19 mouse cellular contexts compared by ENCODE assay signal in genomic region chr12:15961834-15962233, GRCm38 (mm10).
"Had no signal": no experiment of that assay in that cellular context is flagged by ENCODE, and none has a peak within 500 bp of the region (broad histone marks: within the 10 kb centered on the region; RNA-seq: fewer than 3 reads in every experiment).

No protein-coding gene starts in this region.

- DNase-seq: kidney, adult 18-20 months; kidney, adult 9 months; kidney, postnatal 14 days; kidney, postnatal 4 days; liver, postnatal 0 days; lung, embryonic 14.5 days; thymus, adult 2 months; thymus, postnatal 25 days had no signal

- H3K9ac ChIP-seq: limb, embryonic 13.5 days; liver, embryonic 14.5 days; liver, postnatal 0 days; lung, embryonic 14.5 days; midbrain, embryonic 13.5 days; neural tube, embryonic 12.5 days; neural tube, embryonic 15.5 days had no signal

- H3K9me3 ChIP-seq: limb, embryonic 10.5 days; limb, embryonic 13.5 days; midbrain, embryonic 13.5 days; neural tube, embryonic 12.5 days; neural tube, embryonic 15.5 days had no signal

- H3K4me3 ChIP-seq: limb, embryonic 10.5 days; limb, embryonic 13.5 days; midbrain, embryonic 13.5 days; neural tube, embryonic 12.5 days; neural tube, embryonic 15.5 days had no signal

- H3K36me3 ChIP-seq: limb, embryonic 10.5 days; limb, embryonic 13.5 days; midbrain, embryonic 13.5 days; neural tube, embryonic 12.5 days; neural tube, embryonic 15.5 days had no signal

- ATAC-seq: inflammation-experienced regulatory T-cells, adult 6 months; intestine, embryonic 16.5 days; liver, postnatal 0 days; lung, postnatal 0 days; midbrain, embryonic 13.5 days; midbrain, embryonic 16.5 days had no signal

- H3K4me2 ChIP-seq: limb, embryonic 13.5 days; lung, embryonic 14.5 days; midbrain, embryonic 13.5 days; neural tube, embryonic 12.5 days; neural tube, embryonic 15.5 days had no signal

- H3K27ac ChIP-seq: limb, embryonic 10.5 days; limb, embryonic 13.5 days; liver, embryonic 14.5 days; macrophage; midbrain, embryonic 13.5 days; neural tube, embryonic 12.5 days; neural tube, embryonic 15.5 days had no signal

- H3K4me1 ChIP-seq: limb, embryonic 10.5 days; limb, embryonic 13.5 days; midbrain, embryonic 13.5 days; neural tube, embryonic 12.5 days; neural tube, embryonic 15.5 days had no signal

- H3K27me3 ChIP-seq: limb, embryonic 13.5 days; midbrain, embryonic 13.5 days; neural tube, embryonic 12.5 days; neural tube, embryonic 15.5 days had no signal
